Mouse (Mus musculus): ENCODE measurements around the gene Dbx1.

Dbx1 gene

GRCm38 (mm10) chr7:49636491-49637115, at the start of gene Dbx1:
TSS of gene Dbx1 (minus strand) at chr7:49636849.
- no peak for DNase-seq

GRCm38 (mm10) chr7:49678826-49679377, 42.3 kb upstream of the Dbx1 start:
- no peak for DNase-seq

- no peak for DNase-seq
Measured at GRCm38 (mm10) chr7:49678100-49678825, 41.6 kb upstream of the Dbx1 start.

GRCm38 (mm10) chr7:49677166-49677565, 40.5 kb upstream of the Dbx1 start:
- no peak for DNase-seq

- no peak for DNase-seq
Measured at GRCm38 (mm10) chr7:49676627-49677026, 40.0 kb upstream of the Dbx1 start.

GRCm38 (mm10) chr7:49668260-49668857, 31.7 kb upstream of the Dbx1 start:
- DNase-seq = no peak

- DNase-seq = no peak
Measured at GRCm38 (mm10) chr7:49663575-49663974, 26.9 kb upstream of the Dbx1 start.

GRCm38 (mm10) chr7:49662492-49663026, 25.9 kb upstream of the Dbx1 start:
- no peak for DNase-seq

GRCm38 (mm10) chr7:49661811-49662491, 25.3 kb upstream of the Dbx1 start:
- no peak for DNase-seq

- no peak for DNase-seq
Measured at GRCm38 (mm10) chr7:49640709-49641305, 4.2 kb upstream of the Dbx1 start.

GRCm38 (mm10) chr7:49639864-49640708, 3.4 kb upstream of the Dbx1 start:
- DNase-seq = no peak

GRCm38 (mm10) chr7:49638941-49639776, 2.5 kb upstream of the Dbx1 start:
- no peak for DNase-seq

GRCm38 (mm10) chr7:49637851-49638663, 1.4 kb upstream of the Dbx1 start:
- DNase-seq = no peak

GRCm38 (mm10) chr7:49637281-49637680, 632 bp upstream of the Dbx1 start:
- DNase-seq = no peak

GRCm38 (mm10) chr7:49635971-49636370, 678 bp downstream of the Dbx1 start:
- no peak for DNase-seq

GRCm38 (mm10) chr7:49635074-49635621, 1.5 kb downstream of the Dbx1 start:
- DNase-seq = no peak

GRCm38 (mm10) chr7:49634291-49635073, 2.2 kb downstream of the Dbx1 start:
- DNase-seq = no peak

- DNase-seq = peak in 1 of 2 experiments; percentile 5
Measured at GRCm38 (mm10) chr7:49633375-49633956, 3.2 kb downstream of the Dbx1 start.
